21 mouse cellular contexts compared by ENCODE assay signal in the genomic region with DNA sequence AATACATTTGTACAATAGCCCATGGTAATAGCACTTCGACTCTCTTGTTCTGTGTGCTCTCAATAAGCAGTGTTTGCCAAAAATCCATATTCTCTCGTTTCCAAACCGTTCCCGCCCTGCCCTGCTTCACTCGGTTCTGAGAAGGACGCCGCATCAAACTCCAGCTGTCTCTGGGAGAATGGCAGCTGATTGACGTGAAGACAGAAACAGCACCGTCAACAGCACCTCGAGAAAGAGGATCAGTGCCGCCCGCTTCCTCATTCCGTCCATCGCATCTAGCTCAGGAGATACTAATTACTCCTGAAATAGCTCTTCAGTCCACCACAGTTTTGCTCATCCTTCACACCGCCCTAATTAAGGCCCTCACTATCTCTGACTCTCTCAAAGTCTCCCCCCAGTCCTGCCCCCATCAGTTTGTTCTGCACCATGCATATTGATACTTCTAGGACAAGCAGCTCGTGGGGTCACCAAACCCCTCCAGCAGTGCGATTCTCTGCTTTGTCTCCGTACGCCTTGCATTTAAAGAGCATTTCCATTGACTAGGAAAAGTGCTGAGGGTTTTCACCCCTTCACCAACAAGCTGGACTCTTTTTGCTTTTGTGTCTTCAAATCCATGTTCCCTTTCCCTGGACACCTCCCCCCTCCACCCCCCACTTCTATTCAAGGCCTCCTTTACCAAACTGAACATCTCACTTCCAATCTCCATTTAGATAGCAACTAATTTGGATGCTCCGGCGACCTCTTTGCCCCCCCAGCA. TPM values are rescaled to one million over a fixed set of nuclear protein-coding genes. Genes with fewer than 3 reads are reported as not detected.
DNase-seq lines count a peak whose midpoint lies in the region; ATAC-seq lines count a peak whose summit lies in the region.
"Had no signal": no experiment of that assay in that cellular context is flagged by ENCODE, and none has a peak within 500 bp of the region (broad histone marks: within the 10 kb centered on the region; RNA-seq: fewer than 3 reads in every experiment).

No protein-coding gene starts in this region.

- peaks cover 25% of the 10 kb centered on the region for H3K36me3 ChIP-seq in forebrain, embryonic 10.5 days (replicated peaks)
- no peaks in the 10 kb centered on the region for H3K36me3 ChIP-seq in hindbrain, embryonic 11.5 days (ENCODE audit: control insufficient read depth, insufficient read depth, low read length)
- peaks cover 16% of the 10 kb centered on the region for H3K36me3 ChIP-seq in midbrain, embryonic 12.5 days
- no peaks in the 10 kb centered on the region for H3K36me3 ChIP-seq in heart, embryonic 11.5 days (ENCODE audit: control insufficient read depth, insufficient read depth, low read length)
- H3K36me3 ChIP-seq: heart, embryonic 13.5 days; liver, embryonic 13.5 days; lung, embryonic 15.5 days had no signal

- intact Hi-C loops in heart, postnatal 10 days (cut with DNase I): no loop called here

- H3K4me2 ChIP-seq in hindbrain, embryonic 11.5 days (replicated peaks; ENCODE audit: low read depth, low read length): no peak overlapping the region
- peak overlapping the region; percentile 37 for H3K4me2 ChIP-seq in midbrain, embryonic 12.5 days (replicated peaks)
- H3K4me2 ChIP-seq in heart, embryonic 11.5 days: no peak overlapping the region
- H3K4me2 ChIP-seq: heart, embryonic 13.5 days; liver, embryonic 13.5 days; lung, embryonic 15.5 days had no signal

- DNase-seq in Muller cell, postnatal 12 days (ENCODE audit: inconsistent ontology term): peak; percentile 26
- no peak for DNase-seq in forebrain, embryonic 10.5 days (ENCODE audit: extremely low spot score, low spot score)
- DNase-seq in hindbrain, embryonic 11.5 days (ENCODE audit: low spot score): peak; percentile 40
- DNase-seq in natural killer cell, adult 2 months (ENCODE audit: low spot score in 2 of 2): no peak
- DNase-seq in heart, postnatal 10 days: no peak
- DNase-seq: adrenal gland, postnatal 36 days; cerebellum, adult 9-11 months; kidney, adult 11 months; kidney, postnatal 10 days; liver, embryonic 13.5 days; right cerebral cortex, adult 18-20 months; thymus, postnatal 25 days had no signal

- peak overlapping the region; percentile 22; the same call in 1 of the 2 replicates for H3K4me3 ChIP-seq in forebrain, embryonic 10.5 days
- H3K4me3 ChIP-seq in hindbrain, embryonic 11.5 days (ENCODE audit: low read depth, low read length): no peak overlapping the region
- no peak overlapping the region for H3K4me3 ChIP-seq in midbrain, embryonic 12.5 days
- no peak overlapping the region for H3K4me3 ChIP-seq in heart, embryonic 11.5 days (ENCODE audit: low read depth, low read length)
- H3K4me3 ChIP-seq: erythroblast, embryonic 14.5 days; heart, embryonic 13.5 days; left cerebral cortex, adult 2 months; liver, embryonic 13.5 days; lung, embryonic 15.5 days had no signal

- H3K9ac ChIP-seq in hindbrain, embryonic 11.5 days (ENCODE audit: low read depth, low read length): no peak overlapping the region
- H3K9ac ChIP-seq in midbrain, embryonic 12.5 days (replicated peaks): no peak overlapping the region; the same call in 1 of the 2 replicates
- no peak overlapping the region for H3K9ac ChIP-seq in heart, embryonic 11.5 days (ENCODE audit: low read depth, low read length)
- H3K9ac ChIP-seq: heart, embryonic 13.5 days; liver, embryonic 13.5 days; lung, embryonic 15.5 days had no signal

- H3K27me3 ChIP-seq in forebrain, embryonic 10.5 days (ENCODE audit: poor library complexity, severe bottlenecking): no peaks in the 10 kb centered on the region
- H3K27me3 ChIP-seq in hindbrain, embryonic 11.5 days (ENCODE audit: control insufficient read depth, insufficient read depth, low read length): no peaks in the 10 kb centered on the region
- no peaks in the 10 kb centered on the region for H3K27me3 ChIP-seq in midbrain, embryonic 12.5 days
- no peaks in the 10 kb centered on the region for H3K27me3 ChIP-seq in heart, embryonic 11.5 days (ENCODE audit: control insufficient read depth, insufficient read depth, low read length)
- H3K27me3 ChIP-seq: heart, embryonic 13.5 days; liver, embryonic 13.5 days; lung, embryonic 15.5 days had no signal

- ATAC-seq in hindbrain, embryonic 11.5 days (ENCODE audit: low FRiP score): peak; percentile 38
- ATAC-seq in midbrain, embryonic 12.5 days (ENCODE audit: low FRiP score, low read depth): peak; percentile 50; the same call in 1 of the 2 replicates
- no peak for ATAC-seq in megakaryocyte progenitor cell, adult 5-6 weeks (replicated peaks; ENCODE audit: poor library complexity)
- ATAC-seq in heart, embryonic 11.5 days (replicated peaks; ENCODE audit: insufficient number of reproducible peaks, low FRiP score, low TSS enrichment): no peak

- H3K4me1 ChIP-seq in forebrain, embryonic 10.5 days: peaks cover 53% of the 10 kb centered on the region
- peaks cover 5% of the 10 kb centered on the region for H3K4me1 ChIP-seq in hindbrain, embryonic 11.5 days (replicated peaks; ENCODE audit: control insufficient read depth, insufficient read depth, low read length)
- peaks cover 38% of the 10 kb centered on the region for H3K4me1 ChIP-seq in midbrain, embryonic 12.5 days
- H3K4me1 ChIP-seq in heart, embryonic 11.5 days (ENCODE audit: control insufficient read depth, insufficient read depth, low read length): no peaks in the 10 kb centered on the region; the same call in 1 of the 2 replicates
- H3K4me1 ChIP-seq: liver, embryonic 13.5 days; lung, embryonic 15.5 days had no signal

- no peaks in the 10 kb centered on the region for H3K9me3 ChIP-seq in forebrain, embryonic 10.5 days
- no peaks in the 10 kb centered on the region for H3K9me3 ChIP-seq in hindbrain, embryonic 11.5 days (ENCODE audit: control insufficient read depth, low read length)
- H3K9me3 ChIP-seq in midbrain, embryonic 12.5 days: no peaks in the 10 kb centered on the region
- H3K9me3 ChIP-seq in heart, embryonic 11.5 days (replicated peaks; ENCODE audit: control insufficient read depth, low read length): no peaks in the 10 kb centered on the region
- H3K9me3 ChIP-seq: heart, embryonic 13.5 days; liver, embryonic 13.5 days; lung, embryonic 15.5 days had no signal

- whole genome bisulfite sequencing in forebrain, embryonic 10.5 days: 48% methylated on average over 21 of the region's 21 CpGs
- whole genome bisulfite sequencing in hindbrain, embryonic 11.5 days: 57% methylated on average over 21 of the region's 21 CpGs
- WGBS in midbrain, embryonic 12.5 days: 30% methylated on average over 21 of the region's 21 CpGs
- WGBS in heart, embryonic 11.5 days (ENCODE audit: insufficient replicate concordance): 71% methylated on average over 21 of the region's 21 CpGs

- H3K27ac ChIP-seq in forebrain, embryonic 10.5 days: peak overlapping the region; percentile 80
- H3K27ac ChIP-seq in hindbrain, embryonic 11.5 days (ENCODE audit: low read depth, low read length): peak overlapping the region; percentile 63; the same call in 1 of the 2 replicates
- peak overlapping the region; percentile 79 for H3K27ac ChIP-seq in midbrain, embryonic 12.5 days (replicated peaks)
- no peak overlapping the region for H3K27ac ChIP-seq in heart, embryonic 11.5 days (ENCODE audit: low read depth, low read length)
- H3K27ac ChIP-seq: heart, embryonic 13.5 days; left cerebral cortex, adult 2 months; liver, embryonic 13.5 days; lung, embryonic 15.5 days; macrophage had no signal

RNA-seq across cellular contexts. Expression of gene Kif21a, which starts 49.3 kb away (rescaled TPM):
- polyA plus RNA-seq in forebrain, embryonic 10.5 days (2016; fragmentation: Nextera tagmentation; extraction: Ambion mirVana): 26.7 and 26.8 TPM in 2 replicates
- polyA plus RNA-seq in hindbrain, embryonic 11.5 days (2014; fragmentation: Nextera tagmentation; extraction: Ambion mirVana): 51.6 and 56.3 TPM in 2 replicates
- polyA plus RNA-seq in midbrain, embryonic 12.5 days (2016; fragmentation: Nextera tagmentation; extraction: Ambion mirVana): 60.3 and 69.7 TPM in 2 replicates
- 0.10 and 0.17 TPM in 2 replicates for total RNA-seq in megakaryocyte progenitor cell, adult 5-6 weeks (2015)
- total RNA-seq in megakaryocyte progenitor cell, adult 5-6 weeks (2017): 1.1 and 1.8 TPM in 2 replicates
- 6.5 TPM in 2 replicates for polyA plus RNA-seq in heart, embryonic 11.5 days (2014; fragmentation: Nextera tagmentation; extraction: Ambion mirVana)
- total RNA-seq in heart, postnatal 10 days (2021): 1 to 10 TPM; 7.6 to 8.0 TPM
- total RNA-seq: neutrophil, adult 5-6 weeks had no signal
- polyA plus RNA-seq: macrophage had no signal

Comparison
In these comparisons a context has a peak if more than half of its experiments do, and no peak if none do; other contexts are left out.
1. DNase-seq: peak in Muller cell, postnatal 12 days (single experiment) and hindbrain, embryonic 11.5 days (single experiment); none in forebrain, embryonic 10.5 days (single experiment), natural killer cell, adult 2 months (0 of 2) and heart, postnatal 10 days (0 of 2).
2. ATAC-seq: peak in hindbrain, embryonic 11.5 days (single experiment) and midbrain, embryonic 12.5 days (single experiment); none in megakaryocyte progenitor cell, adult 5-6 weeks (single experiment) and heart, embryonic 11.5 days (single experiment).